Mouse (Mus musculus): ENCODE results near the gene Bptf. TPM values are rescaled to one million over a fixed set of nuclear protein-coding genes. Genes with fewer than 3 reads are reported as not detected.
"Not testable (repeated sequence)": the region's sequence is repeated elsewhere in the genome, so short reads cannot be mapped to it uniquely, and the experiment has no call there.

Bptf gene
- polyA plus RNA-seq, 1 experiment from 2014 or later = 19.1 TPM

DNA sequence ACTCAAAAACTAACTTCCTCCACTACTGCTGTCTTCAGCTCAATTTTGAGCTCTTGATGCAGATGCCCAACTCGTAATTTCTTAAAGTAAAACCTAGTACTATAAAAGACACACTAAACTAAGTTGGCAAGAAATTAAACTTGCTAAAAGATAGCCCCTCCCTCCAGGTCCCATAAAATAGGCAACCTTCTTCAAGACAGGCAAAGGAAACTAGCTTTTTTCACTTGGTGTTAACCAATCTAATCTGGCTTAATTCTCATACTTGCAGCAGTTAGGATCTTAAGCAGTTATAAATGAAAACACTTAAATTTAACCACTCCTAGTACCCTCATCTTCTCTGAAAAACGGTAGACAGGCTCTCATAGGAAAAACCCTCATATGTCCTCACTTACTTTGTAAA, 2.3 kb downstream of the Bptf start:
- no peaks in the 10 kb centered on the region for H3K27me3 ChIP-seq (replicated peaks; ENCODE audit: control insufficient read depth, insufficient read depth, low read length)
- H3K9me3 ChIP-seq (ENCODE audit: control insufficient read depth, low read length) = no peaks in the 10 kb centered on the region
- peak overlapping the region; percentile 89; the same call in 1 of the 2 replicates for H3K4me3 ChIP-seq (ENCODE audit: low read length)
- no peak overlapping the region for H3K27ac ChIP-seq (ENCODE audit: low read length)
- no peak overlapping the region for H3K9ac ChIP-seq (ENCODE audit: low read depth, low read length)
- H3K4me1 ChIP-seq (ENCODE audit: control insufficient read depth, insufficient read depth, low read length) = peaks cover 16% of the 10 kb centered on the region
- ATAC-seq = no peak
- H3K4me2 ChIP-seq (ENCODE audit: low read depth, low read length) = peak overlapping the region; percentile 76
- 15% methylated on average over 2 of the region's 2 CpGs for WGBS
- no peaks in the 10 kb centered on the region for H3K36me3 ChIP-seq (ENCODE audit: control insufficient read depth, insufficient read depth, low read length)

DNA sequence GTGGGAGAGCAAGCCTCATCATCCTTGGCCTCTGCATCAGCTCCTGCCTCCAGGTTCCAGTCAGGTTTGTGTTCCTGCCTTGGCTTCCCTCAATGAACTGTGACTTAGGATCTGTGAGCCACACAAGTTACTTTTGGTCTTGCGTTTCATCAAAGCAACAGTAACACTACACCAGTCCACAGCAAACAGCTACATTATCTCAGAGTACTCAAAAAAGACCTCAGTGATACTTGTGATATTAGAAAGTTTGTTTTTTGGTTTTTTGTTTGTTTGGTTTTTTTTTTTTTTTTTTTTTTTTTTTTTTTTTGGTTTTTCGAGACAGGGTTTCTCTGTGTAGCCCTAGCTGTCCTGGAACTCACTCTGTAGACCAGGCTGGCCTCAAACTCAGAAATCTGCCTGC, 5.2 kb downstream of the Bptf start:
- peaks cover 15% of the 10 kb centered on the region for H3K4me1 ChIP-seq (ENCODE audit: control insufficient read depth, insufficient read depth, low read length)
- WGBS = 97% methylated on average over 1 of the region's 2 CpGs
- ATAC-seq; H3K9me3 ChIP-seq (ENCODE audit: control insufficient read depth, low read length); H3K4me3 ChIP-seq (ENCODE audit: low read length); H3K27me3 ChIP-seq (replicated peaks; ENCODE audit: control insufficient read depth, insufficient read depth, low read length); H3K9ac ChIP-seq (ENCODE audit: low read depth, low read length); H3K27ac ChIP-seq (ENCODE audit: low read length); H3K36me3 ChIP-seq (ENCODE audit: control insufficient read depth, insufficient read depth, low read length); H3K4me2 ChIP-seq (ENCODE audit: low read depth, low read length): not testable (repeated sequence)

DNA sequence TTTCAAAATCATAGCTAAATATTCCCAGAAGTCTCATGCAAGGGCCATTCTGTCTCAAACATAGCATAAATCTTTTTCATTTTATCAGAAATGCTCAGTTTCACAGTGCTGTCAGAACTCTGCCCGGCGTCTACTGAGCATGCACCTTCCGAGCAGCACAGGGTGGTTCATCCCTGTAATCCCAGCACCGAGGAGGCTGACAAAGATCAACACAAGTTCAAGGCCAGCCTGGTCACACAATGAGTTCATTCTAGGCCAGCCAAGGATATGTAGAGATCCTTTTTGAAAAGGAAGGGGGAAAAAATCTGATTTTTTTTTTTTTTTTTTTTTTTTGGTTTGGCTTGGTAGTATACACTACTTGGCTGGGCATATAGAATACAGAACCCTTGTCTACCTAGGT, 6.9 kb downstream of the Bptf start:
- peaks cover 14% of the 10 kb centered on the region for H3K4me1 ChIP-seq (ENCODE audit: control insufficient read depth, insufficient read depth, low read length)
- no peak overlapping the region for H3K27ac ChIP-seq (ENCODE audit: low read length)
- no peak overlapping the region for H3K9ac ChIP-seq (ENCODE audit: low read depth, low read length)
- ATAC-seq = no peak
- WGBS = 66% methylated on average over 4 of the region's 4 CpGs
- H3K4me3 ChIP-seq (ENCODE audit: low read length) = no peak overlapping the region
- H3K36me3 ChIP-seq (ENCODE audit: control insufficient read depth, insufficient read depth, low read length) = no peaks in the 10 kb centered on the region; the same call in 1 of the 2 replicates
- H3K9me3 ChIP-seq (ENCODE audit: control insufficient read depth, low read length) = no peaks in the 10 kb centered on the region
- no peaks in the 10 kb centered on the region for H3K27me3 ChIP-seq (replicated peaks; ENCODE audit: control insufficient read depth, insufficient read depth, low read length)
- H3K4me2 ChIP-seq (ENCODE audit: low read depth, low read length) = no peak overlapping the region

DNA sequence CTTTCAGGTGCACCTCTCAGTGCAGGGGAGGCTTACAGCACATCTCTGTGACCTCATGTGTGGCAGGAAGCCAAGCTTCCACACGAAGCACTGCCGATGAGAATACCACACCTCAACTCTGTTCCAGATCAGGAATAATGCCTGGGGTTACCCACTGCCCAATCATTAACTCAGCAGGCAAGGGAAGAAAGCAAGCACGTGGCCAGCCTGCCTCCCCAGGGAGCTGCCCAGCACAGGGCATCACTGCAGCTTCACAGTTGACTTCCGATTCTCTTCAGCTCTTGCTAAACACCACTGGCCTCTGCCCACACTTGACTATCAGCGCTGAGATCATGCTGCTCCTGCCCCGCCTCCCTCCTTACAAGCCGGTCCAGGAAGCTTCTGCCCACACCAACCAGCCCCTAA, 7.6 kb downstream of the Bptf start:
- Histone ChIP-seq H3K4me2 (ENCODE audit: low read depth, low read length) (no peak overlapping the region), H3K4me1 (ENCODE audit: control insufficient read depth, insufficient read depth, low read length) (peaks cover 13% of the 10 kb centered on the region), H3K36me3 (ENCODE audit: control insufficient read depth, insufficient read depth, low read length) (no peaks in the 10 kb centered on the region; the same call in 1 of the 2 replicates), H3K27me3 (replicated peaks; ENCODE audit: control insufficient read depth, insufficient read depth, low read length) (no peaks in the 10 kb centered on the region), H3K9ac (ENCODE audit: low read depth, low read length) (no peak overlapping the region), H3K4me3 (ENCODE audit: low read length) (no peak overlapping the region), H3K9me3 (ENCODE audit: control insufficient read depth, low read length) (no peaks in the 10 kb centered on the region), H3K27ac (ENCODE audit: low read length) (no peak overlapping the region)
- peak; percentile 91 for ATAC-seq
- WGBS = 18% methylated on average over 7 of the region's 7 CpGs

DNA sequence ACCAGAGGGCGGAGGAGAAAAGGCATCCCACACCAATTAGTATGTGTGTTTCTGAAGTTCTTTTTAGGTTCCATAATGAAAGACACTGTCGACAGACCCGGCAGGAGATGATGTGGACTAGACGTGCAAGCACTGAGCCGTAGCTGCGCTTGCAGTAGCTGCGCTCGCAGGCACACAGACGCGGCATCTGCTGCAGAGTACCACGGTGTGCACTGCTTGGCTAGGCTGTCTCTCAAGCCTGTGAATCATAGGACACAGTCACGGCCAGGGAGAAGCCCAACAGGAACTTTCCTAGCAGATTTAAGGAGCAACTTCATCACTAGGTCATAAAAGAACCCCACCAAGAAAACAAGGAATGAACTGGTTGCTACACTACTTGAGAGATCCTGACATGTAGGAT, 14.1 kb downstream of the Bptf start:
- no peak for ATAC-seq
- 80% methylated on average over 12 of the region's 12 CpGs for WGBS
- Histone ChIP-seq H3K4me1 (ENCODE audit: control insufficient read depth, insufficient read depth, low read length) (peaks cover 13% of the 10 kb centered on the region), H3K9ac (ENCODE audit: low read depth, low read length) (no peak overlapping the region), H3K9me3 (ENCODE audit: control insufficient read depth, low read length) (no peaks in the 10 kb centered on the region), H3K27ac (ENCODE audit: low read length) (no peak overlapping the region), H3K4me2 (ENCODE audit: low read depth, low read length) (no peak overlapping the region), H3K4me3 (ENCODE audit: low read length) (no peak overlapping the region), H3K27me3 (replicated peaks; ENCODE audit: control insufficient read depth, insufficient read depth, low read length) (no peaks in the 10 kb centered on the region), H3K36me3 (ENCODE audit: control insufficient read depth, insufficient read depth, low read length) (no peaks in the 10 kb centered on the region; the same call in 1 of the 2 replicates)

DNA sequence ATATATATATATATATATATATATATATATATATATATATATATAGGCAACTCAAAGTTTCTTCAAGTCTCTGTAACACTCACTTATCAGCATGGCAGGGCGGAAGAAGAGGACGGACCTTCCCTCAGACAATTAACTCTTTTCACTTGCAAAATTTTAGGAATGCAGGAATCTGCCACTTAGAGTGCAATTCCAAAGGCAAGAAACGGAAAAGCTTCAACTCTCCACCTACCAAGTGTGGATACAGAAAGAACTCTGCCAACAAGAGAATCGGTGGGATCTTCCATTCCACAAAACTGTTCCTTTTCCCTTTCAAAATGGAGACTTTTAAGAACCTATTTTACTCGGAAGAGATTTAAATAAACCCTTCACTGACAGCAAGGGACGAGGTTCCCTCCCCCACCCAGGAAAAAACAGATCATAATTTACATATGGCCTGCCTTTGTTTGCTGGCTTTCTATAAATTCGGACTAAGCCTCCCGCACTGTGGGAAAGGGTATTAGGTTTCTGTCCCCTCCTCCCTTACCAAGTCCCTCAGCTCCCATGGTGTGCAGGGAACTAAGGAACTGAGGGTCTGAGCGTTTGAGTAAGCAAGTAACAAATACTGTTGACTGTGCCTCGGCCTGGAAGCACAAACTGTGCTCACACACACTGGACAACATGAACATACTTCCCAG, 17.9 kb downstream of the Bptf start:
- Histone ChIP-seq H3K36me3 (ENCODE audit: control insufficient read depth, insufficient read depth, low read length) (0 out of 2 replicates have a peak, but pooled peaks cover 3% of the 10 kb centered on the region), H3K27me3 (replicated peaks; ENCODE audit: control insufficient read depth, insufficient read depth, low read length) (no peaks in the 10 kb centered on the region), H3K4me3 (ENCODE audit: low read length) (no peak overlapping the region), H3K4me1 (ENCODE audit: control insufficient read depth, insufficient read depth, low read length) (peaks cover 13% of the 10 kb centered on the region), H3K4me2 (ENCODE audit: low read depth, low read length) (0 out of 2 replicates have a peak overlapping the region, but pooled peaks have one; percentile 11), H3K9ac (ENCODE audit: low read depth, low read length) (peak overlapping the region; percentile 26; the same call in 1 of the 2 replicates), H3K9me3 (ENCODE audit: control insufficient read depth, low read length) (no peaks in the 10 kb centered on the region), H3K27ac (ENCODE audit: low read length) (peak overlapping the region; percentile 38)
- WGBS = 37% methylated on average over 10 of the region's 10 CpGs
- no peak for ATAC-seq

DNA sequence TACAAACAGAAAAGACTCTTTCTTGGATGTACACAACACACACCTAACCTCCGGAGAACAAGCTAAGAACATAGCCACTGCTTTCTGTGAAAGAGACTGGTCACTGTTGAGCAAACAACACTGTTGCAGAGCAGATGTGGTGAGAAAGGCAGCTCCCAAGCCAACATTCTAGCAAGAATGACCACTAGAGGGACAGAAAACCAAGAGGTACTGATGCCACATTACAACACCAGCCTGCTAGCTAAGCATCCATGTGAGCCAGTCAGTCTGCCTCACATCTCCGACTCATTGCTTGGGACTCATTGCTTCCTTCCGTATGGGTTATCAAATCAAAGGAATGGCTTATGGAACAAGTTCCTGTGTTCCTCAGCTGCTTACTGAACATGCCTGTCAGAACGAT, 18.8 kb downstream of the Bptf start:
- 61% methylated on average over 4 of the region's 4 CpGs for WGBS
- Histone ChIP-seq H3K9me3 (ENCODE audit: control insufficient read depth, low read length) (no peaks in the 10 kb centered on the region), H3K4me1 (ENCODE audit: control insufficient read depth, insufficient read depth, low read length) (peaks cover 13% of the 10 kb centered on the region), H3K9ac (ENCODE audit: low read depth, low read length) (no peak overlapping the region), H3K27ac (ENCODE audit: low read length) (no peak overlapping the region), H3K36me3 (ENCODE audit: control insufficient read depth, insufficient read depth, low read length) (0 out of 2 replicates have a peak, but pooled peaks cover 3% of the 10 kb centered on the region), H3K27me3 (replicated peaks; ENCODE audit: control insufficient read depth, insufficient read depth, low read length) (no peaks in the 10 kb centered on the region), H3K4me3 (ENCODE audit: low read length) (no peak overlapping the region), H3K4me2 (ENCODE audit: low read depth, low read length) (no peak overlapping the region)
- ATAC-seq = no peak

DNA sequence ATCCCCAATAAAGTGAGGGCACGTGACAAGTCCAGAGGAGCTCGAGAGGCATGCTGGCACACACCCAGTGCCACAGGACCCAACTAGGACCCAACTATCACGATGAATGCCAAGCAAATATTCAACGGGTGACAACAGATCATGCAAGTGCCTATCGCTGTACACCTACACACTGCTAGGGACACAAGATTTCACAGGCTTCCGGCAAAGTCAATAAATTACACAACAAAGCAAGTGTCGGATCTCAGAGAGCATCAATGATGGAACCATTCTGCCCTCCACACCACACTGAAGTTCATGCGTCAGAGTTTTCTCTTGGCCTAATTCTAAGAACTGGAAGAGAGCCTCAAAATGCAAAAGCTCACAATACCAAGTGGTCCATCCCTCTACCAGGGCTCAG, 22.3 kb downstream of the Bptf start:
- Histone ChIP-seq H3K4me2 (ENCODE audit: low read depth, low read length) (no peak overlapping the region), H3K36me3 (ENCODE audit: control insufficient read depth, insufficient read depth, low read length) (0 out of 2 replicates have a peak, but pooled peaks cover 3% of the 10 kb centered on the region), H3K27ac (ENCODE audit: low read length) (no peak overlapping the region), H3K9me3 (ENCODE audit: control insufficient read depth, low read length) (no peaks in the 10 kb centered on the region), H3K27me3 (replicated peaks; ENCODE audit: control insufficient read depth, insufficient read depth, low read length) (no peaks in the 10 kb centered on the region), H3K4me1 (ENCODE audit: control insufficient read depth, insufficient read depth, low read length) (peaks cover 10% of the 10 kb centered on the region), H3K9ac (ENCODE audit: low read depth, low read length) (no peak overlapping the region), H3K4me3 (ENCODE audit: low read length) (no peak overlapping the region)
- no peak for ATAC-seq
- WGBS = 90% methylated on average over 8 of the region's 8 CpGs

DNA sequence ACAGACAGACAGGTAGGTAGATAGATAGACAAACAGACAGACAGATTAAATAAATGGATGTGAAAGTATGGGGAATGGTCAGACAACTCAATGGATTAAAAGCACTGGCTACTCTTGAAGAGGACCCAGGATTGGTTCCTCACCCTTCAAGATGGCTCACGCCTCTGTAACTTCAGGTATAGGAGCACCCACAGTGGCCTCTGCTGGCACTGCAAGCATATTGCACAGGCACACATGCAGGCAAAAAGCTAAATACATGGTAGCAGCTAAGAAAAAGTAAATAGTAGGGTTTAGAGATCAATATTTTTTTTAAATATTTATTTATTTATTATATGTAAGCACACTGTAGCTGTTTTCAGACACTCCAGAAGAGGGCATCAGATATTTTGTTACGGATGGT, 23.0 kb downstream of the Bptf start:
- Histone ChIP-seq H3K27ac (ENCODE audit: low read length) (no peak overlapping the region), H3K4me1 (ENCODE audit: control insufficient read depth, insufficient read depth, low read length) (peaks cover 5% of the 10 kb centered on the region), H3K4me2 (ENCODE audit: low read depth, low read length) (no peak overlapping the region), H3K9ac (ENCODE audit: low read depth, low read length) (no peak overlapping the region), H3K9me3 (ENCODE audit: control insufficient read depth, low read length) (no peaks in the 10 kb centered on the region), H3K27me3 (replicated peaks; ENCODE audit: control insufficient read depth, insufficient read depth, low read length) (no peaks in the 10 kb centered on the region), H3K4me3 (ENCODE audit: low read length) (no peak overlapping the region), H3K36me3 (ENCODE audit: control insufficient read depth, insufficient read depth, low read length) (0 out of 2 replicates have a peak, but pooled peaks cover 3% of the 10 kb centered on the region)
- 92% methylated on average over 2 of the region's 2 CpGs for WGBS
- no peak for ATAC-seq

DNA sequence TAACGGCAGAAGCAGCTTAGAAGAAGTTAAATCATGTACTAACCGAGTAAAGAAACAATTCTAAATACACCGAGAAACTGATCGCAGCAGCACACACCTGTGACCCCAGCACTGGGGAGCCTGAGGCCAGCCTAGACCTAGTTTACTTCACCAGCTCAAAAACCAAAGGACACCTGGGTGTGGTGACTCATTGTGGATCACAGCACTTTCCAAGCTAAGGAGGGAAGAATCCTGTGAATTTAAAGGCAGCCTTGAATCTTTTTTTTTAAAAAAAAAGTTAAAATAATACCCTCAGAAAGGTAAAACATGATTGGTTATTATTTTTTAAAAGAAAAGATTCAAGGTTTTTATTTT, 24.2 kb downstream of the Bptf start:
- H3K4me2 ChIP-seq (ENCODE audit: low read depth, low read length) = no peak overlapping the region
- H3K9ac ChIP-seq (ENCODE audit: low read depth, low read length) = no peak overlapping the region
- H3K27ac ChIP-seq (ENCODE audit: low read length) = no peak overlapping the region
- ATAC-seq = no peak
- 0 out of 2 replicates have a peak, but pooled peaks cover 3% of the 10 kb centered on the region for H3K36me3 ChIP-seq (ENCODE audit: control insufficient read depth, insufficient read depth, low read length)
- peaks cover 15% of the 10 kb centered on the region for H3K4me1 ChIP-seq (ENCODE audit: control insufficient read depth, insufficient read depth, low read length)
- no peaks in the 10 kb centered on the region for H3K27me3 ChIP-seq (replicated peaks; ENCODE audit: control insufficient read depth, insufficient read depth, low read length)
- 75% methylated on average over 4 of the region's 4 CpGs for WGBS
- no peak overlapping the region for H3K4me3 ChIP-seq (ENCODE audit: low read length)
- no peaks in the 10 kb centered on the region for H3K9me3 ChIP-seq (ENCODE audit: control insufficient read depth, low read length)

Measured in intestine, embryonic 16.5 days (tissue).